Mouse (Mus musculus): ENCODE results near the gene Rtn4ip1.
A peak's percentile ranks its signal among the peaks of the same experiment; 100 is the strongest.

Gene Rtn4ip1

GRCm38 (mm10) chr10:43928596-43928995, 27.0 kb downstream of the Rtn4ip1 start:
- no peak for DNase-seq (ENCODE audit: low read depth, low spot score)

DNA sequence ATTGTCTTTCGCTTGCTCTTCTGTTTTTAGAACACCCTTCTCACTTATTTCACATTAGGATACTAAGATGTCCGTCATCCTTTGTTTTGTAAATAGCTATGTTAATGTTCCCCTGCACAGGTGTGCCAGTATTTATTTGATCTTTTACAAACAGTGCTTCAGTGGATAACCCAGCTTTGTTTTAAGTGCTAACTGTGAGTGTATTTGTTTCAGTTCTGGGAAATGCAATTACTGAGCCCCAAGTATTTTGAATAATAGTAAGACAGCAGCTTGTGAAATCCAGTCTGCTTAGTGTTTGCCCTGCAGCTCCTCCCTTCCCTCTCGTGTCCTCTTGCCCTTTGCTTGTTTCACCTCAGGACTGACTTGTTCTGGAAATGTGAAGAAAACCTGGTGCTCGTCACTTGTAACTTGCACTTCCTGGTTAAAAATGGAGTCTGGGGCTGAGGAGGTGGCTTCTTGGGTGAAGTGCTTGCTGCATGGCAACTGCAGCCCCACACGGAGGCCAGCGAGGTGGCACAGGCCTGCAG, 37.6 kb downstream of the Rtn4ip1 start:
- no peak for DNase-seq (ENCODE audit: low read depth, low spot score)

GRCm38 (mm10) chr10:43943736-43944135, 42.1 kb downstream of the Rtn4ip1 start:
- DNase-seq (ENCODE audit: low read depth, low spot score) = no peak

GRCm38 (mm10) chr10:43945435-43945834, 43.8 kb downstream of the Rtn4ip1 start:
- no peak for DNase-seq (ENCODE audit: low read depth, low spot score)

GRCm38 (mm10) chr10:43953942-43954341, 52.3 kb downstream of the Rtn4ip1 start:
- peak; percentile 88 for DNase-seq (ENCODE audit: low read depth, low spot score)

GRCm38 (mm10) chr10:43964943-43965342, 63.3 kb downstream of the Rtn4ip1 start:
- no peak for DNase-seq (ENCODE audit: low read depth, low spot score)

DNA sequence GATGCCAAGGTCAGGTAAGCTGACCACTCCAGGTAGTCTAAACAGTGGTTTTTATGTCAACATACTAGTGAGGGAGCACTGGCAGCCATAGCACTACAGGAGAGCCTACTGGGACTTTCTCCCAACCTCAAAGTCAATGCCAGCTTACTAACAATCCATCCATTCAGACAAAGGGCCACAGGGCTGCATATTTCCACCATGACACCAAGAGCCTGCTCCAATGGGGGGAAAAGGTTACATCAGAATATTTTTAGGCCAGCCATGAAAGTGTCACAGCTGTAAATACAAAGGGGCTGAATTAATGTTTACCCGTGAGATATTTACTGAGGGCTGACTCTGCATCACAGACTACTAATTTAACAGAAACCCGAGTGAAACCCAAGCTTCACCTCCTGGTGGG, 71.6 kb downstream of the Rtn4ip1 start:
- DNase-seq (ENCODE audit: low read depth, low spot score) = no peak

GRCm38 (mm10) chr10:43977353-43977752, 75.7 kb downstream of the Rtn4ip1 start:
- no peak for DNase-seq (ENCODE audit: low read depth, low spot score)

DNA sequence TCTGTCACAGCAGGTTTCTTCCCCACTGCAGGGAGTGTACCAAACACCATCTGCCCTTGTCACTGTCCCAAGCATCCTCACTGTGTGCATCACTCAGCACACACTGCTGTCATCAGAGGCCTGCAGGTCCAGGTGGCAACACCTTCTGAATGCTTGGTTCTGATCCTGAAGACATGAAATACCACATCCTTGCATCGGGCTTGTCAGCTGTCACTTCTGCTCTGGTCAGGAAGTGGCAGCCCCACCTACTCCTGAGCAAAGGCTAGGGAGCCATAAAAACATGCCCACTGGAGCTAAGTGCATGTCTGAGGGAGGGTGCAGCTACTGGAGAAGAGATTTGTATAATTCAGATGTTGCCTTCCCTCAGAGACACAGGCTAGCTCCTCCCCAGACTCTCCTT, 78.5 kb downstream of the Rtn4ip1 start:
- DNase-seq (ENCODE audit: low read depth, low spot score) = peak; percentile 35

DNA sequence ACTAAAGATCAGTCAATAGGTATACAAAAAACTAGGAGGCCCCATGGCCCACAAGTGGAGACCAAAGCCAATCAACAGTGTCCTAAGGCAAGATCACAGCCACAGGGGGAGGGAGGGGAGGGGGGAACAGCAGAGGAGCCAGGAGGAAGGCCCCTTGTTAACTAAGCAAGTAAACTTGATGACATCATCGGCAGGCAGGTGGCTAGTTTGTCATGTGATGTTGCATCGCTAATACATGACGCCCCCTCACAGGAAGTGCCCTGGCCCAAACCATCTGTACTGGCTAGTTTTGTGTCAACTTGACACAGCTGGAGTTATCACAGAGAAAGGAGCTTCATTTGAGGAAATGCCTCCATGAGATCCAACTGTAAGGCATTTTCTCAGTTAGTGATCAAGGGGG, 79.1 kb downstream of the Rtn4ip1 start:
- DNase-seq (ENCODE audit: low read depth, low spot score) = peak; percentile 26

DNA sequence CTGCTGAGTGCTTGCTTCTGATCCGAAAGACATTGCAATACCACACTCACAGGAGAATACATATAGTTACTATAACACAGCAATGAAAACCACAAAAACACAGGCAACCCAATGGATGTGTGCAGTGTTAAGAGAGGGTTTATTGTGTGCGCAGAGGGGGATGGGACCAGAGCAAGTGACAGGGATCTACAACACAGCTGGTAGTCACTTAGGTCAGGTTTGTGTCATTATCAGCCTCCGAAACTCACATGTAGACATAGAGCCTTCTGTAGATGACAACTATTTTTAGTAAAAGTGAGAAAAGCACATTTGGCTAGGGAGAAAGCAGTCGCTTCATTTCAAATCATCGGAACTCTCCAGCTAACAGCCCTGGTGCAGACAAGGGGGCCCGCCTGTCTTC, 80.9 kb downstream of the Rtn4ip1 start:
- no peak for DNase-seq (ENCODE audit: low read depth, low spot score)

- no peak for DNase-seq (ENCODE audit: low read depth, low spot score)
Observed at GRCm38 (mm10) chr10:43983241-43983640, 81.6 kb downstream of the Rtn4ip1 start.

GRCm38 (mm10) chr10:43983866-43984265, 82.3 kb downstream of the Rtn4ip1 start:
- peak; percentile 20 for DNase-seq (ENCODE audit: low read depth, low spot score)

GRCm38 (mm10) chr10:43991268-43991667, 89.7 kb downstream of the Rtn4ip1 start:
- DNase-seq (ENCODE audit: low read depth, low spot score) = peak; percentile 31

DNA sequence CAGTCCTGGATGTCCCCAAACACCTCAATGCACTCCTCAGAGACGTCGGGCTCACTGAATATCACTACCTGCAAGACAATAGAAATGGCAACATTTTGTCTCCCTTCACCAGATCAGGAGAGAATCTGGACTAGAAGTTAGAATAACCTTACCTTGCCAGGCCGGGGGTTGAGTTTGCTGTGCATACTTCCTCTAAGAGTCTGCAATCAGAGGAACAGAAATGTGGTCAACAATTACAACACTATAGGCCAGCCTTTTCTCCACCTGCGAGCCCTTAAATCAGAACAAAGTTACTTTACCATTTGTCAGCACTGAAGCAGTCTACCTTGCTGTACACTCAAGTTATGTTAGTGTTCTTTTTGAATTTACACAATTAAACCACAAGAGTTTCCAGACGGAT, 90.9 kb downstream of the Rtn4ip1 start:
- no peak for DNase-seq (ENCODE audit: low read depth, low spot score)

GRCm38 (mm10) chr10:43993198-43993597, 91.6 kb downstream of the Rtn4ip1 start:
- DNase-seq (ENCODE audit: low read depth, low spot score) = no peak

DNA sequence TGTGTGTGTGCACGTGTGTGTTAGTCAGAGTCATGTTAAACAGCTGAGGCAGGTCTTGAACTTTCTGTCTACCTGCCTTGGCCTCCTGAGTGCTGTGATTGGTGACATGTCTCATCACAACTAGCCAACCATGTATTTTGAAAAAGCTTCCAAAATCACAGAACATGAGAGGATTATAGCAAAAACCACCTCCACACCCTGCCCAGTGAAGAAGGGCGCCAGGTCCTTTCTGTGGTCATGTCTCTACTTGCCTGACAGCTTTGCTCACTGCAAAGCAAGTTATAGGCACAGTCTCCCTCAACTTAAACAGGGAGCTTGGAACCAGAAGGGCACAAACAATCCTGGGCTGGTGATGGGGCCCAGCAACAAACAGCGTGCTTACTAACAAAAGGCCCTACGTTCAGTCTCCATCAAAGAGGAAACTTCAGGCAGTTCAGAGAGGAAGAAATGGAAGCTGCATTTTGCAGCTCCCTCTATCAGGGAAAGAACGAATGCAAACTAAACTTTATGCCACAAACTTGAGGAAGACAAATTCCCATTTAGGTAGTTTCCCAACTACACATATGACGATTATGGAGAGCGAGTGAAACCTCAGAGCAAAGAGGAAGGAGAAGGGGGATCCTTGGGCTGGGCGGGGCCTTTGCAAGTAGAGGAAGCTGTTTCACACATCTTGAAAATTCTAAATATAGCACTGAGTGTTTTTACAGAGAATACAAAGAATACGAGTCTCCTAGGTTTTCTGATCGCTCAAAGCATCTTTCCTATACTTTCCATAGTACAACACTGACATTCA, 94.4 kb downstream of the Rtn4ip1 start:
- peak; percentile 79 for DNase-seq (ENCODE audit: low read depth, low spot score)

GRCm38 (mm10) chr10:43997276-43997675, 95.7 kb downstream of the Rtn4ip1 start:
- peak; percentile 90 for DNase-seq (ENCODE audit: low read depth, low spot score)

DNA sequence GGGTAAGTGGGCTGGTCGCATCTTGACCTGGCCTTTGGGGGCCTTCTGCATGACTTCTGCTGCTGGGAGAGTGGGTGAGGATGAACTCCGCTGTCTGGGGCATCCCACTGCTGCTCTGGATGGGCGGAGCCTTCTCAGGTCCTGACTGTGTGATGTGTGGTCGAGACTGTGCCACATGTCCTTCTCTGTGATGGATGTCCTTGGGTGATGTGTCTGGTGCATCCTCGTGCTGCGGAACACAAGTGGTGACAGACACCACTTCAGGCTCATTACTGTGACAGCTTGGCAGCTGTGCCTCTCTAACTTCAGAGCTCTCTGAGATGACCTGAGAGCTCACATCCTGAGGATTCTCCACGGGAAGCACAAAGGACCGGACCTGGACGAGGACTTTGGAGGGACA, 96.4 kb downstream of the Rtn4ip1 start:
- peak; percentile 33 for DNase-seq (ENCODE audit: low read depth, low spot score)

DNA sequence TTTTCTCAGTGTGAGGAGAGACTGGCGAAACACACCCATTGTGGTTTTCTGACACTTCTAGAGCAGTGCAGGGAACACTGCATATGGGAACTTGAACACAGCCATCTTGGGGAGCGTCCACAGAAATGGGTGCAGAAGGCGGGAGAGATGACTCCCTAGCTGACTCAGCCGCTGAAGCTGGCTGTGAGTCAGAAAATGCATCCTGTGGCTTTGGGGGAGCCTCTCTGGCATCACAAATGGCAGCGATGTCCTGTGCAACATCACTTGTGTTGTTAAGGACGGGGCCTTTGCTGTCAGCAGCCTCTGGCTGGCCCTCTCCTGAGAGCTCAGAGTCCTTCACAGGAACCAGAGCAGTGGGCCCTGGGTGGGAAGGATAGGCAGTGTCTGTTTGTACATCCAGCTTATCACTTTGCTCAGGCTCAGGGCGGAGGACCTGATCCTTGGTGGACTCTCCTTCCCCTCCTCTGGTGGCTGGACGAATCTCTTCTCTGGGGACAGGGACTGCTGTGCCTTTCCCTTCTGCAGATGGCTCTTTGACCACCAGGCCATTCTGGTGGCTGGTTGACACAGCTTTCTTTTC, 97.0 kb downstream of the Rtn4ip1 start:
- peak; percentile 51 for DNase-seq (ENCODE audit: low read depth, low spot score)

DNA sequence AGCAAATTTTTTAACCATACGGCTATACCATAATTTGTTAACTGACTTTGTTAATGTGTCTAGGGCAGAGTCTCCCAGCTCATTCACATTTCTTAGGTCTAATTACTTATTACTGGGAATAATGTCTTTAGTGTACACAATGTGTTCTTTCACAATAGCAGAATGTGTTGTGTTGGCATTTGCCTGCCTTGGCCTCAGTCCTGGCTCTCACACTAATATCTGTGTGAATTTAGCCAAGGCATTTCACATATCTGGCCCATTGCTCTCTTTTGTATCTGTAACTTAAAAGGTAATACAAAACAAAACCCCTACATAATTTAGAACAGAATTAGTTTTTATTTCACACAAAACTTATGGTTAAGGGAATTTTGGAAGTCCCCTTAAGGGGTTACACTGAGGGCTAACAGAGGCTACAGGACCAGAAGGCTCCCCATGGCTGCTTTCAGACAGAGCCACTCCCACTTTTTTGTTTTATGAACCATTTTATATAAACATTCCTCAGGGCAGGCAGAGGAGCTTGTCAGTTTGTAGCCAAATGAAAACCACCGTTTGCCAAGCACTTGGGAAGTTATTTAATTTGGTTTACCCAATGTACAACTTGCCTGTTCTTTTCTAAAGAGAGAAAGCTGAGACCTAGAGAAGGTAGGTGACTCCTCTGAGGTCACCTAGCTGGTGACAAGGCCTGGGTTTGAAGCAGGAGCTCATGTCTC, 98.7 kb downstream of the Rtn4ip1 start:
- no peak for DNase-seq (ENCODE audit: low read depth, low spot score)
